Mouse (Mus musculus): ENCODE results near the gene Rnf212b. TPM values are rescaled to one million over a fixed set of nuclear protein-coding genes. Genes with fewer than 3 reads are reported as not detected.

Rnf212b gene
- polyA plus RNA-seq, 1 experiment from 2014 or later, result not detected

- Histone ChIP-seq H3K27me3 (no peaks in the 10 kb centered on the region), H3K9ac (no peak overlapping the region), H3K4me2 (no peak overlapping the region), H3K4me1 (replicated peaks) (peaks cover 14% of the 10 kb centered on the region), H3K36me3 (peaks cover 20% of the 10 kb centered on the region), H3K4me3 (no peak overlapping the region), H3K27ac (replicated peaks) (no peak overlapping the region), H3K9me3 (no peaks in the 10 kb centered on the region)
- 58% methylated on average over 2 of the region's 2 CpGs for WGBS
- no peak for ATAC-seq (ENCODE audit: low FRiP score, low read depth)
Observed at GRCm38 (mm10) chr14:54860511-54860910, 46.6 kb downstream of the Rnf212b start.

- H3K9ac ChIP-seq, result peak overlapping the region; percentile 86
Observed at GRCm38 (mm10) chr14:54863501-54864312, 49.8 kb downstream of the Rnf212b start.

GRCm38 (mm10) chr14:54864313-54865036 is 50.5 kb downstream of the Rnf212b start:
- Histone ChIP-seq H3K9me3 (no peaks in the 10 kb centered on the region), H3K4me1 (replicated peaks) (peaks cover 14% of the 10 kb centered on the region), H3K4me3 (peak overlapping the region; percentile 84), H3K4me2 (peak overlapping the region; percentile 81), H3K9ac (peak overlapping the region; percentile 86), H3K27me3 (no peaks in the 10 kb centered on the region), H3K36me3 (no peaks in the 10 kb centered on the region), H3K27ac (replicated peaks) (peak overlapping the region; percentile 85)
- 16% methylated on average over 21 of the region's 21 CpGs for WGBS
- ATAC-seq (ENCODE audit: low FRiP score, low read depth), result no peak; the same call in 1 of the 2 replicates

More at GRCm38 (mm10) chr14:54863501-54864312, 49.8 kb downstream of the Rnf212b start:
- Histone ChIP-seq H3K36me3 (no peaks in the 10 kb centered on the region), H3K9me3 (no peaks in the 10 kb centered on the region), H3K27ac (replicated peaks) (peak overlapping the region; percentile 85), H3K4me1 (replicated peaks) (peaks cover 14% of the 10 kb centered on the region), H3K27me3 (no peaks in the 10 kb centered on the region), H3K4me3 (peak overlapping the region; percentile 84), H3K4me2 (peak overlapping the region; percentile 81)
- under 1% methylated on average over 52 of the region's 56 CpGs for WGBS
- ATAC-seq (ENCODE audit: low FRiP score, low read depth), result peak; percentile 99

- no peak overlapping the region for H3K27ac ChIP-seq (replicated peaks)
- H3K4me2 ChIP-seq, result no peak overlapping the region
- H3K27me3 ChIP-seq, result no peaks in the 10 kb centered on the region
- peaks cover 14% of the 10 kb centered on the region for H3K4me1 ChIP-seq (replicated peaks)
- ATAC-seq (ENCODE audit: low FRiP score, low read depth), result no peak
- H3K4me3 ChIP-seq, result no peak overlapping the region
- no peaks in the 10 kb centered on the region for H3K9me3 ChIP-seq
- WGBS, result 82% methylated on average over 5 of the region's 5 CpGs
- no peak overlapping the region for H3K9ac ChIP-seq
- H3K36me3 ChIP-seq, result no peaks in the 10 kb centered on the region
Observed at GRCm38 (mm10) chr14:54865626-54866025, 51.7 kb downstream of the Rnf212b start.

- no peaks in the 10 kb centered on the region; the same call in 1 of the 2 replicates for H3K36me3 ChIP-seq
- H3K4me2 ChIP-seq, result no peak overlapping the region
- no peak overlapping the region for H3K4me3 ChIP-seq
- no peaks in the 10 kb centered on the region for H3K9me3 ChIP-seq
- no peaks in the 10 kb centered on the region for H3K27me3 ChIP-seq
- no peak overlapping the region for H3K27ac ChIP-seq (replicated peaks)
- H3K9ac ChIP-seq, result no peak overlapping the region
- H3K4me1 ChIP-seq (replicated peaks), result peaks cover 14% of the 10 kb centered on the region
- no peak for ATAC-seq (ENCODE audit: low FRiP score, low read depth)
- 70% methylated on average over 3 of the region's 3 CpGs for WGBS
Observed at GRCm38 (mm10) chr14:54866268-54866667, 52.3 kb downstream of the Rnf212b start.

GRCm38 (mm10) chr14:54866936-54867335 is 53.0 kb downstream of the Rnf212b start:
- no peak for ATAC-seq (ENCODE audit: low FRiP score, low read depth)
- 52% methylated on average over 5 of the region's 5 CpGs for WGBS
- Histone ChIP-seq H3K36me3 (no peaks in the 10 kb centered on the region; the same call in 1 of the 2 replicates), H3K27ac (replicated peaks) (no peak overlapping the region), H3K9me3 (no peaks in the 10 kb centered on the region), H3K4me1 (replicated peaks) (peaks cover 14% of the 10 kb centered on the region), H3K4me2 (no peak overlapping the region), H3K27me3 (no peaks in the 10 kb centered on the region), H3K9ac (no peak overlapping the region), H3K4me3 (no peak overlapping the region)

- Histone ChIP-seq H3K36me3 (no peaks in the 10 kb centered on the region; the same call in 1 of the 2 replicates), H3K27me3 (no peaks in the 10 kb centered on the region), H3K27ac (replicated peaks) (no peak overlapping the region), H3K4me2 (no peak overlapping the region), H3K9ac (no peak overlapping the region), H3K4me1 (replicated peaks) (peaks cover 9% of the 10 kb centered on the region), H3K4me3 (no peak overlapping the region), H3K9me3 (no peaks in the 10 kb centered on the region)
- no peak for ATAC-seq (ENCODE audit: low FRiP score, low read depth)
- 88% methylated on average over 4 of the region's 4 CpGs for WGBS
Observed at GRCm38 (mm10) chr14:54868026-54868425, 54.1 kb downstream of the Rnf212b start.

GRCm38 (mm10) chr14:54870861-54871260 is 56.9 kb downstream of the Rnf212b start, which contains the start of gene Homez:
TSS of gene Homez (minus strand) at chr14:54870961.
- Histone ChIP-seq H3K9ac (no peak within 1 kb of the TSS), H3K4me2 (no peak within 1 kb of the TSS), H3K27me3 (no peaks in the 10 kb centered on the region), H3K4me1 (replicated peaks) (peaks cover 11% of the 10 kb centered on the region), H3K4me3 (no peak within 1 kb of the TSS), H3K9me3 (no peaks in the 10 kb centered on the region), H3K36me3 (no peaks in the 10 kb centered on the region; the same call in 1 of the 2 replicates), H3K27ac (replicated peaks) (no peak within 1 kb of the TSS)
- WGBS, result 91% methylated on average over 5 of the region's 5 CpGs
- no peak for ATAC-seq (ENCODE audit: low FRiP score, low read depth)

- H3K9ac ChIP-seq, result no peak overlapping the region
- no peak overlapping the region for H3K27ac ChIP-seq (replicated peaks)
- H3K4me1 ChIP-seq (replicated peaks), result peaks cover 20% of the 10 kb centered on the region
- WGBS, result 90% methylated on average over 3 of the region's 3 CpGs
- no peak overlapping the region for H3K4me3 ChIP-seq
- no peaks in the 10 kb centered on the region; the same call in 1 of the 2 replicates for H3K36me3 ChIP-seq
- H3K27me3 ChIP-seq, result no peaks in the 10 kb centered on the region
- no peak overlapping the region for H3K4me2 ChIP-seq
- ATAC-seq (ENCODE audit: low FRiP score, low read depth), result no peak
- H3K9me3 ChIP-seq, result no peaks in the 10 kb centered on the region
Observed at GRCm38 (mm10) chr14:54874165-54874564, 60.2 kb downstream of the Rnf212b start.

- Histone ChIP-seq H3K27ac (replicated peaks) (peak overlapping the region; percentile 97), H3K4me2 (peak overlapping the region; percentile 97), H3K4me1 (replicated peaks) (peaks cover 20% of the 10 kb centered on the region), H3K9me3 (no peaks in the 10 kb centered on the region), H3K4me3 (peak overlapping the region; percentile 81), H3K36me3 (no peaks in the 10 kb centered on the region; the same call in 1 of the 2 replicates), H3K9ac (peak overlapping the region; percentile 96), H3K27me3 (no peaks in the 10 kb centered on the region)
- WGBS, result 3% methylated on average over 36 of the region's 36 CpGs
- ATAC-seq (ENCODE audit: low FRiP score, low read depth), result peak; percentile 62
Observed at GRCm38 (mm10) chr14:54875844-54876538, 62.0 kb downstream of the Rnf212b start.

GRCm38 (mm10) chr14:54876539-54877047 is 62.7 kb downstream of the Rnf212b start:
- Histone ChIP-seq H3K36me3 (no peaks in the 10 kb centered on the region), H3K4me2 (peak overlapping the region; percentile 97), H3K4me3 (peak overlapping the region; percentile 81), H3K4me1 (replicated peaks) (peaks cover 20% of the 10 kb centered on the region), H3K9ac (peak overlapping the region; percentile 96), H3K27ac (replicated peaks) (peak overlapping the region; percentile 97), H3K27me3 (no peaks in the 10 kb centered on the region), H3K9me3 (no peaks in the 10 kb centered on the region)
- under 1% methylated on average over 47 of the region's 72 CpGs for WGBS
- ATAC-seq (ENCODE audit: low FRiP score, low read depth), result peak; percentile 92

Measured in hindbrain, embryonic 15.5 days (tissue).